1 mouse cellular context compared by ENCODE assay signal in genomic region chr11:100710977-100711376, GRCm38 (mm10).
TF ChIP-seq lines count a peak whose summit lies in the region.

No protein-coding gene starts in this region.

TF ChIP-seq in CH12.LX, 34 proteins besides CTCF, POLR2A, EP300 and RAD21:
- TF ChIP-seq TBP (conservative IDR thresholded peaks at IDR 0.05; ENCODE audit: low read depth, low read length), result no peak
- no peak for TF ChIP-seq NELFE (IDR thresholded peaks at IDR 0.05; ENCODE audit: low read depth, low read length)
- no peak for TF ChIP-seq ZNF384 (IDR thresholded peaks at IDR 0.05; ENCODE audit: low read depth, low read length)
- no peak for TF ChIP-seq MEF2A (IDR thresholded peaks at IDR 0.05; ENCODE audit: borderline replicate concordance, low read depth, low read length)
- TF ChIP-seq USF1 (IDR thresholded peaks at IDR 0.05; ENCODE audit: low read depth, low read length), result no peak
- TF ChIP-seq BHLHE40 (IDR thresholded peaks at IDR 0.05; ENCODE audit: low read depth, low read length), result no peak
- TF ChIP-seq CHD2 (IDR thresholded peaks at IDR 0.05; ENCODE audit: low read length), result no peak
